Mouse (Mus musculus): ENCODE measurements around the gene Cpm. TPM values are rescaled to one million over a fixed set of nuclear protein-coding genes. Genes with fewer than 3 reads are reported as not detected.
A peak's percentile ranks its signal among the peaks of the same experiment; 100 is the strongest.
"Not testable (repeated sequence)": the region's sequence is repeated elsewhere in the genome, so short reads cannot be mapped to it uniquely, and the experiment has no call there.

The Cpm gene
- polyA plus RNA-seq, 1 experiment from 2014 or later = 32.8 TPM

GRCm38 (mm10) chr10:117596165-117596735, 33.0 kb upstream of the Cpm start:
- no peak overlapping the region for H3K9ac ChIP-seq (ENCODE audit: low read depth, low read length)
- no peaks in the 10 kb centered on the region for H3K9me3 ChIP-seq (ENCODE audit: control insufficient read depth)
- H3K4me1 ChIP-seq (replicated peaks; ENCODE audit: control insufficient read depth, insufficient read depth, low read length) = no peaks in the 10 kb centered on the region
- H3K4me2 ChIP-seq (replicated peaks; ENCODE audit: low read depth) = no peak overlapping the region
- WGBS = 73% methylated on average over 9 of the region's 9 CpGs
- TF ChIP-seq CTCF (IDR thresholded peaks at IDR 0.05; ENCODE audit: low read depth) = no peak
- H3K4me3 ChIP-seq (ENCODE audit: low read depth, low read length) = no peak overlapping the region
- H3K36me3 ChIP-seq (ENCODE audit: control insufficient read depth, insufficient read depth) = no peaks in the 10 kb centered on the region
- ATAC-seq = no peak
- H3K27me3 ChIP-seq (replicated peaks; ENCODE audit: control insufficient read depth, insufficient read depth, low read length) = no peaks in the 10 kb centered on the region
- no peak overlapping the region for H3K27ac ChIP-seq (ENCODE audit: low read depth, low read length)

- Histone ChIP-seq H3K4me2 (replicated peaks; ENCODE audit: low read depth) (no peak overlapping the region), H3K4me3 (ENCODE audit: low read depth, low read length) (no peak overlapping the region), H3K9ac (ENCODE audit: low read depth, low read length) (no peak overlapping the region), H3K27me3 (replicated peaks; ENCODE audit: control insufficient read depth, insufficient read depth, low read length) (no peaks in the 10 kb centered on the region), H3K4me1 (replicated peaks; ENCODE audit: control insufficient read depth, insufficient read depth, low read length) (no peaks in the 10 kb centered on the region), H3K9me3 (ENCODE audit: control insufficient read depth) (no peaks in the 10 kb centered on the region), H3K27ac (ENCODE audit: low read depth, low read length) (no peak overlapping the region), H3K36me3 (ENCODE audit: control insufficient read depth, insufficient read depth) (no peaks in the 10 kb centered on the region)
- no peak for ATAC-seq
- 45% methylated on average over 5 of the region's 5 CpGs for WGBS
- no peak for TF ChIP-seq CTCF (IDR thresholded peaks at IDR 0.05; ENCODE audit: low read depth)
Observed at GRCm38 (mm10) chr10:117596771-117597324, 32.5 kb upstream of the Cpm start.

GRCm38 (mm10) chr10:117597371-117598265, 31.7 kb upstream of the Cpm start:
- not testable (repeated sequence) for H3K4me1 ChIP-seq (replicated peaks; ENCODE audit: control insufficient read depth, insufficient read depth, low read length); H3K4me3 ChIP-seq (ENCODE audit: low read depth, low read length); H3K9ac ChIP-seq (ENCODE audit: low read depth, low read length); H3K9me3 ChIP-seq (ENCODE audit: control insufficient read depth); H3K27ac ChIP-seq (ENCODE audit: low read depth, low read length); H3K27me3 ChIP-seq (replicated peaks; ENCODE audit: control insufficient read depth, insufficient read depth, low read length); H3K4me2 ChIP-seq (replicated peaks; ENCODE audit: low read depth); ATAC-seq; H3K36me3 ChIP-seq (ENCODE audit: control insufficient read depth, insufficient read depth)
- 77% methylated on average over 16 of the region's 16 CpGs for WGBS

- WGBS = 90% methylated on average over 10 of the region's 10 CpGs
- no peaks in the 10 kb centered on the region for H3K36me3 ChIP-seq (ENCODE audit: control insufficient read depth, insufficient read depth)
- H3K27ac ChIP-seq (ENCODE audit: low read depth, low read length) = no peak overlapping the region
- H3K9ac ChIP-seq (ENCODE audit: low read depth, low read length) = no peak overlapping the region
- no peak overlapping the region for H3K4me3 ChIP-seq (ENCODE audit: low read depth, low read length)
- H3K27me3 ChIP-seq (replicated peaks; ENCODE audit: control insufficient read depth, insufficient read depth, low read length) = no peaks in the 10 kb centered on the region
- no peaks in the 10 kb centered on the region for H3K9me3 ChIP-seq (ENCODE audit: control insufficient read depth)
- no peak for ATAC-seq
- TF ChIP-seq CTCF (IDR thresholded peaks at IDR 0.05; ENCODE audit: low read depth) = no peak
- no peaks in the 10 kb centered on the region for H3K4me1 ChIP-seq (replicated peaks; ENCODE audit: control insufficient read depth, insufficient read depth, low read length)
- no peak overlapping the region for H3K4me2 ChIP-seq (replicated peaks; ENCODE audit: low read depth)
Observed at GRCm38 (mm10) chr10:117598266-117598950, 30.9 kb upstream of the Cpm start.

- H3K27ac ChIP-seq (ENCODE audit: low read depth, low read length); H3K4me1 ChIP-seq (replicated peaks; ENCODE audit: control insufficient read depth, insufficient read depth, low read length); H3K36me3 ChIP-seq (ENCODE audit: control insufficient read depth, insufficient read depth); H3K9ac ChIP-seq (ENCODE audit: low read depth, low read length); H3K9me3 ChIP-seq (ENCODE audit: control insufficient read depth); H3K4me2 ChIP-seq (replicated peaks; ENCODE audit: low read depth); H3K27me3 ChIP-seq (replicated peaks; ENCODE audit: control insufficient read depth, insufficient read depth, low read length); H3K4me3 ChIP-seq (ENCODE audit: low read depth, low read length): not testable (repeated sequence)
- ATAC-seq = 0 out of 2 replicates have a peak, but pooled peaks have one; percentile 14
- WGBS = 88% methylated on average over 8 of the region's 8 CpGs
Observed at GRCm38 (mm10) chr10:117598951-117599572, 30.2 kb upstream of the Cpm start.

Data from intestine, postnatal 0 days (tissue).